Mouse (Mus musculus): Measurements from ENCODE around the gene Zfp207.

DNA sequence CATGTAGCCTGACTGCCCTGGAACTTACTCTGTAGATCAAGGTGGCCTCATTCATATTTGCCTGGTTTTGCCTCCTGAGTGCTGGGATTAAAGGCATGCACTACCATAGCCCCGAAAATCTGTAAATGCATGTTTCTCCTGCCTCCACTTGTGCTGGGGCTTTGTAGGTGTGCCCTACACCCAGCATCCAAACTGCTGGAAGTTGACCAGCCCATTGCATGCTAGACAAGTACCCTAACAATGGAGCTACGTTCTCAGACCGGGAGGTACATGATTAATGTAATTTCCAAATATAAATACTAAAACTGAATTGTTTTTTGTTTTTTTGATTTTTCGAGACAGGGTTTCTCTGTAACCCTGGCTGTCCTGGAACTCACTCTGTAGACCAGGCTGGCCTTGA, 2.0 kb downstream of the Zfp207 start:
- TF ChIP-seq CTCF (IDR thresholded peaks at IDR 0.05; ENCODE audit: low read depth) (no peak), EP300 (IDR thresholded peaks at IDR 0.05; ENCODE audit: low read depth) (no peak)
